Mouse (Mus musculus) midbrain, embryonic 13.5 days (tissue): Measurements from ENCODE around the gene Dock1. TPM values are rescaled to one million over a fixed set of nuclear protein-coding genes. Genes with fewer than 3 reads are reported as not detected.

ENCODE experiments used
- ATAC-seq: fragments of 200-750 bp; cut with Nextera tagmentation; 2 replicates; pipeline ENCODE4 v1.8.0; 2017; ENCODE audit warnings: mild to moderate bottlenecking, moderate TSS enrichment, moderate library complexity
- H3K27ac ChIP-seq: fragments of 300-500 bp; sonication (generic); 2 replicates; pipeline ENCODE4 v1.5.1; 2015; ENCODE audit warnings: inconsistent platforms, mild to moderate bottlenecking, moderate library complexity
- H3K27me3 ChIP-seq: fragments of 300-500 bp; sonication (generic); 2 replicates; pipeline ENCODE4 v1.6.1; 2015; ENCODE audit warnings: mild to moderate bottlenecking, inconsistent platforms
- H3K36me3 ChIP-seq: fragments of 300-500 bp; sonication (generic); 2 replicates; pipeline ENCODE4 v1.6.1; 2015; ENCODE audit warnings: mild to moderate bottlenecking, inconsistent platforms
- H3K4me1 ChIP-seq: fragments of 300-500 bp; sonication (generic); replicated peaks from 2 replicates; pipeline ENCODE4 v1.6.1; 2015; ENCODE audit warnings: inconsistent platforms
- H3K4me2 ChIP-seq: fragments of 300-500 bp; sonication (generic); replicated peaks from 2 replicates; pipeline ENCODE4 v1.6.1; 2015; ENCODE audit warnings: moderate library complexity, mild to moderate bottlenecking, inconsistent platforms
- H3K4me3 ChIP-seq: fragments of 300-500 bp; sonication (generic); replicated peaks from 2 replicates; pipeline ENCODE4 v1.5.1; 2015; ENCODE audit warnings: mild to moderate bottlenecking, inconsistent platforms
- H3K9ac ChIP-seq: fragments of 300-500 bp; sonication (generic); replicated peaks from 2 replicates; pipeline ENCODE4 v1.6.1; 2015; ENCODE audit warnings: mild to moderate bottlenecking, inconsistent platforms
- H3K9me3 ChIP-seq: fragments of 300-500 bp; sonication (generic); 2 replicates; pipeline ENCODE4 v1.6.1; 2016; ENCODE audit warnings: mild to moderate bottlenecking, inconsistent platforms
- WGBS: fragments of 180-500 bp; shearing (Covaris S2); methylation state at CpG from one replicate; pipeline ENCODE4 v1.1.7; 2015; 5-methylcytosine and 5-hydroxymethylcytosine counted together
- polyA plus RNA-seq: library from polyadenylated mRNA; unstranded; fragments of >200 nt; fragmentation: Nextera tagmentation; extraction: Ambion mirVana; gene quantifications from 2 replicates; pipeline ENCODE4 v1.2.1, GENCODE M21; 2015

The Dock1 gene
- polyA plus RNA-seq, 1 experiment from 2014 or later: 6.7 TPM

- no peak overlapping the region for H3K27ac ChIP-seq
- no peak overlapping the region for H3K4me3 ChIP-seq
- H3K36me3 ChIP-seq: no peaks in the 10 kb centered on the region
- H3K27me3 ChIP-seq: no peaks in the 10 kb centered on the region
- no peak for ATAC-seq
- H3K4me1 ChIP-seq: no peaks in the 10 kb centered on the region
- H3K9me3 ChIP-seq: 0 out of 2 replicates have a peak, but pooled peaks cover 3% of the 10 kb centered on the region
- no peak overlapping the region for H3K9ac ChIP-seq
- no peak overlapping the region for H3K4me2 ChIP-seq
- WGBS: 86% methylated on average over 12 of the region's 12 CpGs
Measured at GRCm38 (mm10) chr7:135043931-135044765, 373.7 kb downstream of the Dock1 start.

- no peaks in the 10 kb centered on the region for H3K36me3 ChIP-seq
- WGBS: 92% methylated on average over 2 of the region's 2 CpGs
- H3K27ac ChIP-seq: no peak overlapping the region
- H3K4me1 ChIP-seq: no peaks in the 10 kb centered on the region
- H3K9ac ChIP-seq: no peak overlapping the region
- H3K27me3 ChIP-seq: no peaks in the 10 kb centered on the region
- H3K4me2 ChIP-seq: no peak overlapping the region
- no peak overlapping the region for H3K4me3 ChIP-seq
- no peak for ATAC-seq
- 0 out of 2 replicates have a peak, but pooled peaks cover 3% of the 10 kb centered on the region for H3K9me3 ChIP-seq
Measured at GRCm38 (mm10) chr7:135049416-135049815, 379.0 kb downstream of the Dock1 start.

GRCm38 (mm10) chr7:135053186-135053715 lies 382.8 kb downstream of the Dock1 start:
- H3K9me3 ChIP-seq: no peaks in the 10 kb centered on the region; the same call in 1 of the 2 replicates
- ATAC-seq: no peak
- H3K4me2 ChIP-seq: no peak overlapping the region
- no peak overlapping the region for H3K27ac ChIP-seq
- H3K27me3 ChIP-seq: no peaks in the 10 kb centered on the region
- H3K4me1 ChIP-seq: no peaks in the 10 kb centered on the region
- no peaks in the 10 kb centered on the region for H3K36me3 ChIP-seq
- H3K9ac ChIP-seq: no peak overlapping the region
- 89% methylated on average over 8 of the region's 8 CpGs for WGBS
- no peak overlapping the region for H3K4me3 ChIP-seq

GRCm38 (mm10) chr7:135054664-135055063 lies 384.2 kb downstream of the Dock1 start:
- Histone ChIP-seq H3K36me3 (no peaks in the 10 kb centered on the region), H3K9ac (no peak overlapping the region), H3K4me1 (no peaks in the 10 kb centered on the region), H3K4me3 (no peak overlapping the region), H3K27ac (no peak overlapping the region), H3K9me3 (no peaks in the 10 kb centered on the region; the same call in 1 of the 2 replicates), H3K4me2 (no peak overlapping the region), H3K27me3 (no peaks in the 10 kb centered on the region)
- no peak for ATAC-seq
- WGBS: 91% methylated on average over 7 of the region's 7 CpGs

- Histone ChIP-seq H3K9ac (no peak overlapping the region), H3K9me3 (peaks cover 7% of the 10 kb centered on the region; the same call in 1 of the 2 replicates), H3K4me3 (no peak overlapping the region), H3K4me1 (no peaks in the 10 kb centered on the region), H3K27ac (no peak overlapping the region), H3K36me3 (0 out of 2 replicates have a peak, but pooled peaks cover 3% of the 10 kb centered on the region), H3K27me3 (no peaks in the 10 kb centered on the region), H3K4me2 (no peak overlapping the region)
- 88% methylated on average over 4 of the region's 4 CpGs for WGBS
- ATAC-seq: no peak
Measured at GRCm38 (mm10) chr7:135059071-135059470, 388.6 kb downstream of the Dock1 start.

- Histone ChIP-seq H3K9ac (no peak overlapping the region), H3K9me3 (peaks cover 7% of the 10 kb centered on the region; the same call in 1 of the 2 replicates), H3K4me3 (no peak overlapping the region), H3K36me3 (0 out of 2 replicates have a peak, but pooled peaks cover 3% of the 10 kb centered on the region), H3K27me3 (no peaks in the 10 kb centered on the region), H3K4me2 (no peak overlapping the region), H3K4me1 (no peaks in the 10 kb centered on the region), H3K27ac (no peak overlapping the region)
- no peak for ATAC-seq
- 86% methylated on average over 3 of the region's 3 CpGs for WGBS
Measured at GRCm38 (mm10) chr7:135059562-135059961, 389.1 kb downstream of the Dock1 start.

GRCm38 (mm10) chr7:135063886-135064285 lies 393.4 kb downstream of the Dock1 start:
- H3K9me3 ChIP-seq: 0 out of 2 replicates have a peak, but pooled peaks cover 7% of the 10 kb centered on the region
- no peak overlapping the region for H3K9ac ChIP-seq
- H3K4me1 ChIP-seq: peaks cover 6% of the 10 kb centered on the region
- 84% methylated on average over 5 of the region's 5 CpGs for WGBS
- no peaks in the 10 kb centered on the region for H3K27me3 ChIP-seq
- no peak overlapping the region for H3K4me3 ChIP-seq
- no peak overlapping the region for H3K27ac ChIP-seq
- H3K36me3 ChIP-seq: 0 out of 2 replicates have a peak, but pooled peaks cover 3% of the 10 kb centered on the region
- no peak for ATAC-seq
- H3K4me2 ChIP-seq: no peak overlapping the region

GRCm38 (mm10) chr7:135065301-135065700 lies 394.8 kb downstream of the Dock1 start:
- H3K27ac ChIP-seq: no peak overlapping the region
- 0 out of 2 replicates have a peak, but pooled peaks cover 2% of the 10 kb centered on the region for H3K36me3 ChIP-seq
- WGBS: 20% methylated on average over 5 of the region's 5 CpGs
- no peak overlapping the region for H3K9ac ChIP-seq
- H3K4me1 ChIP-seq: peaks cover 6% of the 10 kb centered on the region
- no peak overlapping the region for H3K4me2 ChIP-seq
- no peaks in the 10 kb centered on the region for H3K27me3 ChIP-seq
- H3K9me3 ChIP-seq: peaks cover 8% of the 10 kb centered on the region; the same call in 1 of the 2 replicates
- no peak for ATAC-seq
- H3K4me3 ChIP-seq: no peak overlapping the region

- Histone ChIP-seq H3K36me3 (no peaks in the 10 kb centered on the region), H3K27me3 (no peaks in the 10 kb centered on the region), H3K27ac (no peak overlapping the region), H3K4me1 (peaks cover 6% of the 10 kb centered on the region), H3K4me2 (no peak overlapping the region), H3K9ac (no peak overlapping the region), H3K9me3 (peaks cover 7% of the 10 kb centered on the region; the same call in 1 of the 2 replicates), H3K4me3 (no peak overlapping the region)
- 81% methylated on average over 3 of the region's 3 CpGs for WGBS
- ATAC-seq: no peak
Measured at GRCm38 (mm10) chr7:135068887-135069286, 398.4 kb downstream of the Dock1 start.

- Histone ChIP-seq H3K27ac (no peak overlapping the region), H3K27me3 (no peaks in the 10 kb centered on the region), H3K4me1 (no peaks in the 10 kb centered on the region), H3K9ac (no peak overlapping the region), H3K9me3 (no peaks in the 10 kb centered on the region), H3K4me2 (no peak overlapping the region), H3K36me3 (no peaks in the 10 kb centered on the region), H3K4me3 (no peak overlapping the region)
- ATAC-seq: no peak
- 87% methylated on average over 6 of the region's 6 CpGs for WGBS
Measured at GRCm38 (mm10) chr7:135076904-135077303, 406.4 kb downstream of the Dock1 start.

GRCm38 (mm10) chr7:135077340-135077739 lies 406.9 kb downstream of the Dock1 start:
- Histone ChIP-seq H3K9ac (no peak overlapping the region), H3K27me3 (no peaks in the 10 kb centered on the region), H3K27ac (no peak overlapping the region), H3K4me2 (no peak overlapping the region), H3K4me3 (no peak overlapping the region), H3K36me3 (no peaks in the 10 kb centered on the region), H3K9me3 (no peaks in the 10 kb centered on the region), H3K4me1 (no peaks in the 10 kb centered on the region)
- 68% methylated on average over 6 of the region's 6 CpGs for WGBS
- ATAC-seq: no peak

GRCm38 (mm10) chr7:135077806-135078205 lies 407.4 kb downstream of the Dock1 start:
- Histone ChIP-seq H3K9ac (no peak overlapping the region), H3K27ac (no peak overlapping the region), H3K36me3 (no peaks in the 10 kb centered on the region), H3K27me3 (no peaks in the 10 kb centered on the region), H3K4me1 (no peaks in the 10 kb centered on the region), H3K4me2 (no peak overlapping the region), H3K9me3 (no peaks in the 10 kb centered on the region), H3K4me3 (no peak overlapping the region)
- WGBS: 76% methylated on average over 10 of the region's 10 CpGs
- ATAC-seq: no peak
